8 mouse cellular contexts compared by ENCODE assay signal in genomic region chr13:67268568-67269369, GRCm38 (mm10). TPM values are rescaled to one million over a fixed set of nuclear protein-coding genes. Genes with fewer than 3 reads are reported as not detected.
DNase-seq lines count a peak whose midpoint lies in the region; ATAC-seq and TF ChIP-seq lines count a peak whose summit lies in the region.

No protein-coding gene starts in this region.

- TF ChIP-seq CTCF in intestine, postnatal 0 days (IDR thresholded peaks at IDR 0.05; ENCODE audit: low read depth) = no peak

- H3K4me3 ChIP-seq in embryonic facial prominence, embryonic 11.5 days (ENCODE audit: low read depth, low read length) = peak overlapping the region; percentile 66
- H3K4me3 ChIP-seq in intestine, postnatal 0 days (ENCODE audit: low read depth, low read length) = peak overlapping the region; percentile 59
- H3K4me3 ChIP-seq in midbrain, embryonic 10.5 days = peak overlapping the region; percentile 69

- peak overlapping the region; percentile 67 for H3K9ac ChIP-seq in embryonic facial prominence, embryonic 11.5 days (replicated peaks; ENCODE audit: low read length)
- peak overlapping the region; percentile 54 for H3K9ac ChIP-seq in intestine, postnatal 0 days (ENCODE audit: low read depth, low read length)

- no peak overlapping the region for H3K27ac ChIP-seq in embryonic facial prominence, embryonic 11.5 days (replicated peaks; ENCODE audit: low read depth, low read length)
- H3K27ac ChIP-seq in intestine, postnatal 0 days (ENCODE audit: low read depth, low read length) = no peak overlapping the region
- peak overlapping the region; percentile 78 for H3K27ac ChIP-seq in midbrain, embryonic 10.5 days (replicated peaks)

- H3K9me3 ChIP-seq in embryonic facial prominence, embryonic 11.5 days (replicated peaks; ENCODE audit: control insufficient read depth, low read length) = no peaks in the 10 kb centered on the region
- no peaks in the 10 kb centered on the region; the same call in 1 of the 2 replicates for H3K9me3 ChIP-seq in intestine, postnatal 0 days (ENCODE audit: control insufficient read depth)
- peaks cover 18% of the 10 kb centered on the region for H3K9me3 ChIP-seq in midbrain, embryonic 10.5 days (replicated peaks)

- H3K27me3 ChIP-seq in embryonic facial prominence, embryonic 11.5 days (ENCODE audit: control insufficient read depth, insufficient read depth, low read length) = no peaks in the 10 kb centered on the region
- H3K27me3 ChIP-seq in intestine, postnatal 0 days (replicated peaks; ENCODE audit: control insufficient read depth, insufficient read depth, low read length) = no peaks in the 10 kb centered on the region
- no peaks in the 10 kb centered on the region for H3K27me3 ChIP-seq in midbrain, embryonic 10.5 days (ENCODE audit: low read depth, poor library complexity, severe bottlenecking)

- peak; percentile 97 for ATAC-seq in embryonic facial prominence, embryonic 11.5 days (replicated peaks; ENCODE audit: insufficient number of reproducible peaks, low FRiP score, low TSS enrichment, low read depth)
- peak; percentile 99 for ATAC-seq in granulocyte monocyte progenitor cell, adult 5-6 weeks (replicated peaks; ENCODE audit: poor library complexity, severe bottlenecking)
- ATAC-seq in intestine, postnatal 0 days = peak; percentile 96

- intact Hi-C loops in left cerebral cortex, postnatal 36 days (cut with DNase I) = loop anchor here (5.0 kb wide), 1 partner anchor 39 kb away; the partner anchor contains the start of gene Zfp457

- WGBS in embryonic facial prominence, embryonic 11.5 days = 7% methylated on average over 18 of the region's 18 CpGs
- 6% methylated on average over 18 of the region's 18 CpGs for WGBS in intestine, postnatal 0 days
- 9% methylated on average over 18 of the region's 18 CpGs for WGBS in midbrain, embryonic 10.5 days

- peak overlapping the region; percentile 61 for H3K4me2 ChIP-seq in embryonic facial prominence, embryonic 11.5 days (ENCODE audit: low read depth, low read length)
- peak overlapping the region; percentile 72 for H3K4me2 ChIP-seq in intestine, postnatal 0 days (replicated peaks; ENCODE audit: low read depth)

- no peaks in the 10 kb centered on the region for H3K36me3 ChIP-seq in embryonic facial prominence, embryonic 11.5 days (replicated peaks; ENCODE audit: control insufficient read depth, insufficient read depth, low read depth, low read length)
- H3K36me3 ChIP-seq in intestine, postnatal 0 days (ENCODE audit: control insufficient read depth, insufficient read depth) = no peaks in the 10 kb centered on the region
- peaks cover 4% of the 10 kb centered on the region; the same call in 1 of the 2 replicates for H3K36me3 ChIP-seq in midbrain, embryonic 10.5 days

- H3K4me1 ChIP-seq in embryonic facial prominence, embryonic 11.5 days (ENCODE audit: control insufficient read depth, insufficient read depth, low read length) = no peaks in the 10 kb centered on the region
- H3K4me1 ChIP-seq in intestine, postnatal 0 days (replicated peaks; ENCODE audit: control insufficient read depth, insufficient read depth, low read length) = no peaks in the 10 kb centered on the region
- H3K4me1 ChIP-seq in midbrain, embryonic 10.5 days = peaks cover 10% of the 10 kb centered on the region

- DNase-seq in 3134 (ENCODE audit: extremely low read depth, insufficient read length, low spot score) = peak; percentile 73
- DNase-seq in adrenal gland, postnatal 14 days = peak; percentile 75
- peak; percentile 85 for DNase-seq in embryonic facial prominence, embryonic 11.5 days (ENCODE audit: low spot score)
- DNase-seq in left cerebral cortex, postnatal 36 days (ENCODE audit: low spot score in 2 of 2) = peak; percentile 77
- DNase-seq in midbrain, embryonic 10.5 days (ENCODE audit: low spot score) = peak; percentile 53
- peak; percentile 72 to 85 for DNase-seq in right cerebral cortex, postnatal 36 days (ENCODE audit: low spot score in 2 of 2)

RNA-seq across cellular contexts. Expression of gene Zfp458, which starts 9.5 kb away (rescaled TPM):
- total RNA-seq in adrenal gland, postnatal 14 days (2021) = 3.7 and 3.8 TPM in 2 replicates
- polyA plus RNA-seq in embryonic facial prominence, embryonic 11.5 days (2014; fragmentation: Nextera tagmentation; extraction: Ambion mirVana) = 2.1 and 2.9 TPM in 2 replicates
- 5.1 and 10.4 TPM in 2 replicates for total RNA-seq in granulocyte monocyte progenitor cell, adult 5-6 weeks (2014; fragmentation: Nextera tagmentation)
- 2.1 and 5.2 TPM in 2 replicates for total RNA-seq in granulocyte monocyte progenitor cell, adult 5-6 weeks (2017)
- 0.77 and 1.1 TPM in 2 replicates for polyA plus RNA-seq in intestine, postnatal 0 days (2015; fragmentation: Nextera tagmentation; extraction: Ambion mirVana)
- 10 to 100 TPM; 17.7 to 21.5 TPM for total RNA-seq in left cerebral cortex, postnatal 36 days (2021)
- polyA plus RNA-seq in midbrain, embryonic 10.5 days (2016; fragmentation: Nextera tagmentation; extraction: Ambion mirVana) = 1.3 and 1.7 TPM in 2 replicates

RNA-seq across cellular contexts. Expression of gene Zfp457, which starts 37.5 kb away (rescaled TPM):
- 3.7 and 3.8 TPM in 2 replicates for total RNA-seq in adrenal gland, postnatal 14 days (2021)
- polyA plus RNA-seq in embryonic facial prominence, embryonic 11.5 days (2014; fragmentation: Nextera tagmentation; extraction: Ambion mirVana) = 0.53 and 0.66 TPM in 2 replicates
- total RNA-seq in granulocyte monocyte progenitor cell, adult 5-6 weeks (2014; fragmentation: Nextera tagmentation) = 1.3 and 5.7 TPM in 2 replicates
- total RNA-seq in granulocyte monocyte progenitor cell, adult 5-6 weeks (2017) = 1.7 and 1.8 TPM in 2 replicates
- 0.27 and 0.46 TPM in 2 replicates for polyA plus RNA-seq in intestine, postnatal 0 days (2015; fragmentation: Nextera tagmentation; extraction: Ambion mirVana)
- total RNA-seq in left cerebral cortex, postnatal 36 days (2021) = 1 to 10 TPM; 3.0 to 5.5 TPM
- 0.37 and 0.59 TPM in 2 replicates for polyA plus RNA-seq in midbrain, embryonic 10.5 days (2016; fragmentation: Nextera tagmentation; extraction: Ambion mirVana)
